Mouse (Mus musculus): ENCODE measurements around the gene Stk11ip. TPM values are rescaled to one million over a fixed set of nuclear protein-coding genes. Genes with fewer than 3 reads are reported as not detected.

Stk11ip gene
- polyA plus RNA-seq, 1 experiment from 2014 or later, result 15.6 TPM

DNA sequence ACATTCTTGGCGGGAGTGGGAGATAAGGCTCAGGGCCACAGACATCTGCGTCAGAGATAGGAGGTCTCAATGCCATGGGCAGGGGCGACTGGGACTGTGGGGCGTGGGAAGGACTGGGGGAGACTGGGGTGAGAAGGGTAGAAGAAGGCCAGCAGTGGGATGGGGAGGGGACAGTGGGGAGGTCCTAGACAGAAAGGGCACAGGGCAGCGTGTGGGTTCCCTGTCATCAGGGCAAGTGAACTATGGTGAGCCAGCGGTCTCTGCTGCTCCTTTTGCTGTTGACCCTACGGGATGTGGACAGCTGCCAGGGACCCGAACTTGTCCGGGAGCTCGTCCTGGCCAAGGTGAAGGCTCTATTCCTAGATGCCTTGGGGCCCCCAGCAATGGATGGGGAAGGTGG is 14.3 kb upstream of the Stk11ip start, which contains the start of gene Inha:
Inha (plus strand) TSS at position 72 of the 400 bp plus-strand sequence.
- peaks cover 55% of the 10 kb centered on the region for H3K27me3 ChIP-seq (replicated peaks; ENCODE audit: control insufficient read depth, insufficient read depth, low read length)
- H3K27ac ChIP-seq (ENCODE audit: low read depth, low read length), result peak within 1 kb of the TSS; percentile 92
- peak within 1 kb of the TSS; percentile 68 for H3K4me2 ChIP-seq
- peaks cover 29% of the 10 kb centered on the region for H3K4me1 ChIP-seq (replicated peaks; ENCODE audit: control insufficient read depth, insufficient read depth, low read length)
- peak within 1 kb of the TSS; percentile 80 for H3K9ac ChIP-seq (ENCODE audit: low read depth, low read length)
- ATAC-seq (replicated peaks; ENCODE audit: low FRiP score), result no peak
- no peak for DNase-seq (ENCODE audit: low spot score)
- H3K9me3 ChIP-seq (ENCODE audit: control insufficient read depth, low read length), result no peaks in the 10 kb centered on the region
- H3K36me3 ChIP-seq (ENCODE audit: control insufficient read depth, insufficient read depth, low read length), result no peaks in the 10 kb centered on the region
- WGBS, result 45% methylated on average over 10 of the region's 10 CpGs
- peak within 1 kb of the TSS; percentile 69 for H3K4me3 ChIP-seq (ENCODE audit: low read depth, low read length)

DNA sequence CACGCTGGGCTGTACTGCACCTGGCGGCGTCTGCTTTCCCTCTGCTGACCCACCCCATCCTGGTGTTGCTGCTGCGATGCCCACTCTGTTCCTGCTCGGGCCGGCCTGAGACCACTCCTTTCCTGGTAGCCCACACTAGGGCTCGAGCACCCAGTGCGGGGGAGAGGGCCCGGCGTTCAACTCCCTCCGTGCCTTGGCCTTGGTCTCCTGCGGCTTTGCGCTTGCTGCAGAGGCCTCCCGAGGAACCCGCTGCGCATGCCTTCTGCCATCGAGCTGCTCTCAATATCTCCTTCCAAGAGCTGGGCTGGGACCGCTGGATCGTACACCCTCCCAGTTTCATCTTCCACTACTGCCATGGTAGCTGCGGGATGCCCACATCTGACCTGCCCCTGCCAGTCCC is 11.7 kb upstream of the Stk11ip start:
- ATAC-seq (replicated peaks; ENCODE audit: low FRiP score), result no peak
- Histone ChIP-seq H3K27me3 (replicated peaks; ENCODE audit: control insufficient read depth, insufficient read depth, low read length) (peaks cover 46% of the 10 kb centered on the region), H3K4me1 (replicated peaks; ENCODE audit: control insufficient read depth, insufficient read depth, low read length) (peaks cover 27% of the 10 kb centered on the region), H3K4me2 (no peak overlapping the region), H3K9me3 (ENCODE audit: control insufficient read depth, low read length) (no peaks in the 10 kb centered on the region), H3K36me3 (ENCODE audit: control insufficient read depth, insufficient read depth, low read length) (no peaks in the 10 kb centered on the region), H3K9ac (ENCODE audit: low read depth, low read length) (no peak overlapping the region), H3K27ac (ENCODE audit: low read depth, low read length) (no peak overlapping the region), H3K4me3 (ENCODE audit: low read depth, low read length) (no peak overlapping the region)
- 48% methylated on average over 20 of the region's 20 CpGs for WGBS
- no peak for DNase-seq (ENCODE audit: low spot score)

DNA sequence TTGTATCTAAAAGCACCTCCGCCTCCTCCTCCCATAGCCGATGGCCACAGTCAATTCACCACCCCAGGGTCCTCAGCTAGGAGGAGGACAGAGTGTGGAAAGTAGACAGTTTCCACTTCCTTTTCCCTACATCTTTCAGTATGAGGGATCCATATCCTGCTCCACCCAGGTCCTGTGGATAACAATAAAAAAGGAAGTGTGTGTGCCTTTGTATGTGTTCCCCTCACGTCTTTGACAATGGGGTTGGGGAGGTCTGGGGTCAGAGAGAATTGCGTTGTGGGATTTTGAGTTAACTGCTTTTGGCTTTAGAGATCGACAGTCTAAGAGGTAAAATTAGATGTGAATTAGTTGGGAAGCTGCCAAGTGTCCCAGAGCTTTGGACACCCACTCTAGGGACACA is 11.2 kb upstream of the Stk11ip start:
- no peak overlapping the region for H3K27ac ChIP-seq (ENCODE audit: low read depth, low read length)
- WGBS, result 52% methylated on average over 5 of the region's 5 CpGs
- peaks cover 40% of the 10 kb centered on the region for H3K27me3 ChIP-seq (replicated peaks; ENCODE audit: control insufficient read depth, insufficient read depth, low read length)
- no peak overlapping the region for H3K4me3 ChIP-seq (ENCODE audit: low read depth, low read length)
- no peak overlapping the region for H3K9ac ChIP-seq (ENCODE audit: low read depth, low read length)
- H3K9me3 ChIP-seq (ENCODE audit: control insufficient read depth, low read length), result no peaks in the 10 kb centered on the region
- peaks cover 27% of the 10 kb centered on the region for H3K4me1 ChIP-seq (replicated peaks; ENCODE audit: control insufficient read depth, insufficient read depth, low read length)
- ATAC-seq (replicated peaks; ENCODE audit: low FRiP score), result no peak
- DNase-seq (ENCODE audit: low spot score), result no peak
- no peaks in the 10 kb centered on the region for H3K36me3 ChIP-seq (ENCODE audit: control insufficient read depth, insufficient read depth, low read length)
- H3K4me2 ChIP-seq, result no peak overlapping the region

DNA sequence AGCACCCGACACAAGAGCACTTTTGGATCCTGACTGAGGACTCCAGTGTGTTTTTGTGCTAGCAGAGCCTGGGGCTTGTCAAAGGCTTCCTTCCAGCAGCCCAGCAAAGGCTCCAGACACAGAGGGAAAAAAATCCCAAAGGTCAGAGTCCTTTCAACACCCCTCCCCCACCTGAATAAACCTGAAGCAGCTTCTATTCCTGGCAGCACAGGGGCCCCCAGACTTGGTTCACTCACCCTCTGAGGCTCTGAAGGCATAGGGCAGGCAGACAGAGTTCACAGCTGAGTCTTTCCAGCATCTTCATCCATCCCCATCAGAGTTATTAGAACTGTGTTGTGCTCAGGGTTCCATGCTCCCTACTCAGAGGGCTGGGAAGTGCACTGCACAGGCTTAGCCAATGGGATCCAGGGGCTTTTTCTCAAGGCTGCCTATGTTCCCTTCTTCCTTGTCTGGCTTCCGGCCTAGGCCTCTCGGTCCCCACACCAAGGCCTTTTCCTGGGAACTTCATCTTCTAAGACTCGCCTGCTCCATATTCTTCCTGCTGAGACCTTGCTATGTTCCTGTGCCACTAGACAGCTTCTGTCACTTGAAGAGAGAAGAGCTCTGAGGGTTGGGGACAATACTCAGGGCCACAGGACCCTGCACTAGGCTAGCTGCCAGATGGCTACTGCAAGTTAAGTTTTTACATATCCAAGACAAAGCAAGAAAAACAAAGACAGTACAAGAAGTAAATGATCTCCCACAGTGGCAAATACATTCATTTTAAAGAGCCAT is 9.7 kb upstream of the Stk11ip start:
- no peak for DNase-seq (ENCODE audit: low spot score)
- peaks cover 22% of the 10 kb centered on the region for H3K4me1 ChIP-seq (replicated peaks; ENCODE audit: control insufficient read depth, insufficient read depth, low read length)

DNA sequence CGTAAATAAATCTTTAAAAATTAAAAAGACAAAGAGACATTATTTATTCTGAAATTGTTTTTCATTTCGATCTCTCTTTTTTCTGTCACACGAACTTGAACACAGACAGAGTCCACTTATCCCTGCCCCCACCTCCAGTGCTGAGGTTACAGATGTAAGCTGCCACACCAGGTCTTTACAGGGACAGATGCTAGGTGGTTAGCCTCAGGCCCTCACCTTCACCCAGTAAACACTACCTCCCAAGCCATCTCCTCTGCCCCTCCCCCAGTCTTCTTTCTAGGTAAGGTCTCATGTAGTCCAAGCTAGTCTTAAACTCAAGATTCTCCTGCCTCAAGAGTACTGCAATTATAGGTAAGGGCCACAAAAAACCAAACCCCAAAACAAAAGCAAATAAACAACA is 8.8 kb upstream of the Stk11ip start:
- Histone ChIP-seq H3K27ac (ENCODE audit: low read depth, low read length) (no peak overlapping the region), H3K9ac (ENCODE audit: low read depth, low read length) (no peak overlapping the region)
- 77% methylated on average over 3 of the region's 3 CpGs for WGBS

More for the DNA sequence above, 9.7 kb upstream of the Stk11ip start:
- no peaks in the 10 kb centered on the region for H3K9me3 ChIP-seq (ENCODE audit: control insufficient read depth, low read length)
- ATAC-seq (replicated peaks; ENCODE audit: low FRiP score), result no peak
- H3K4me3 ChIP-seq (ENCODE audit: low read depth, low read length), result no peak overlapping the region
- no peak overlapping the region for H3K4me2 ChIP-seq
- no peaks in the 10 kb centered on the region for H3K36me3 ChIP-seq (ENCODE audit: control insufficient read depth, insufficient read depth, low read length)
- no peak overlapping the region for H3K9ac ChIP-seq (ENCODE audit: low read depth, low read length)
- H3K27ac ChIP-seq (ENCODE audit: low read depth, low read length), result peak overlapping the region; percentile 73
- WGBS, result 59% methylated on average over 4 of the region's 4 CpGs
- peaks cover 25% of the 10 kb centered on the region for H3K27me3 ChIP-seq (replicated peaks; ENCODE audit: control insufficient read depth, insufficient read depth, low read length)

DNA sequence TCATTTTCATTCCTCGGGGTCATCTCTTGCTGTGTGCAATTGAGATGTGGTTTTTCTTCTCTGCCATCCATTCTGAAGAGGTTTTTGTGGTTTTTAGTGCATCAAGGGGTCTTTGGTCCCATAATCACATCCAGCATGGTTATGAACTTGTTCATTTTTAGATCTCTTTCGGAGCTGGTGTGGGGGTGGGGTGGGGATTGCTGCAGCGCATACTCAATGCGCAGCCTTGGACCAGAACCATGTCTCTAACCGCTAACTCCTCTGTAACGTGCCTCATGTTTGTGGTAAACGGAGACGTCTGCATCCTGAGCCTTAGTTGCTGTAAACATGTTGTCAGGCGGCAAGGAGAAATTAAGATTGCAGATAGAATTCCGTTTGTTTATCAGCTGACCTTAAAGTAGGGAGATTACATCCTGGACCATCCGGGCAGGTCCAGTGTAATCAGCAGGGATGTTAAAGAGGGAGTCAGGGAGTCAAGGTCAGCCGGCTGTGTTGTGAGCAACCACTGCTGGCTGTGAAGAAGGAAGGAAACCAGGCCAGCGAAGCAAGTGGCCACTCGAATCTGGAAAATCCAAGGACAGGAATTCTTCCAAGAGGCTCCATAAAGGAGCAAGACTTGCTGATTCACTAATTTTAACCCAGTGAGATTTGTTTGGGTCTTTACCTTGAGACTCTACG is 4.5 kb upstream of the Stk11ip start:
- no peak overlapping the region for H3K4me2 ChIP-seq
- H3K9me3 ChIP-seq (ENCODE audit: control insufficient read depth, low read length), result no peaks in the 10 kb centered on the region
- no peak overlapping the region for H3K27ac ChIP-seq (ENCODE audit: low read depth, low read length)
- no peak for DNase-seq (ENCODE audit: low spot score)
- H3K36me3 ChIP-seq (ENCODE audit: control insufficient read depth, insufficient read depth, low read length), result no peaks in the 10 kb centered on the region
- H3K27me3 ChIP-seq (replicated peaks; ENCODE audit: control insufficient read depth, insufficient read depth, low read length), result no peaks in the 10 kb centered on the region
- no peak overlapping the region for H3K9ac ChIP-seq (ENCODE audit: low read depth, low read length)
- H3K4me3 ChIP-seq (ENCODE audit: low read depth, low read length), result no peak overlapping the region
- WGBS, result 56% methylated on average over 15 of the region's 15 CpGs
- no peak for ATAC-seq (replicated peaks; ENCODE audit: low FRiP score)
- peaks cover 2% of the 10 kb centered on the region for H3K4me1 ChIP-seq (replicated peaks; ENCODE audit: control insufficient read depth, insufficient read depth, low read length)

More for the DNA sequence above, 8.8 kb upstream of the Stk11ip start:
- ATAC-seq (replicated peaks; ENCODE audit: low FRiP score) (no peak), DNase-seq (ENCODE audit: low spot score) (no peak)
- Histone ChIP-seq H3K4me3 (ENCODE audit: low read depth, low read length) (no peak overlapping the region), H3K27me3 (replicated peaks; ENCODE audit: control insufficient read depth, insufficient read depth, low read length) (peaks cover 16% of the 10 kb centered on the region), H3K4me1 (replicated peaks; ENCODE audit: control insufficient read depth, insufficient read depth, low read length) (peaks cover 14% of the 10 kb centered on the region), H3K4me2 (no peak overlapping the region), H3K36me3 (ENCODE audit: control insufficient read depth, insufficient read depth, low read length) (no peaks in the 10 kb centered on the region), H3K9me3 (ENCODE audit: control insufficient read depth, low read length) (no peaks in the 10 kb centered on the region)

DNA sequence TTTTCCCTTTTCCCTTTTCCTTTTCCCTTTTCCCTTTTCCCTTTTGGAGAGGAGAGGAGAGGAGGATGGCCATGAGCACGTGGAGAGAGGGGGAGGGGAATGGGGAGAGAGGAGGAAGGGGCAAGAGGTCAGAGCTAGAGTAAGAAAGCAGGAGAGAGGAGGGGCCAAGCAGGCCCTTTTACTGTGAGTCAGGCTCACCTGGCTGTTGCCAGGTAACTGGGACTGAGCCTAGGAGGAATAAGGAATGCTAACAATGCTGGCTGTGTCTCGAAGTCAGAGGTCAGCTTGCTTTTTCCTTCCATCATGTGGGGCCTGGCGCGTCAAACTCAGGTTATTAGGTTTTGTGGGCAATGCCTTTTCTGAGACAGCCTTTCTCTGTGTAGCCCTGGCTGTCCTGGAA is 3.3 kb upstream of the Stk11ip start:
- no peak for ATAC-seq (replicated peaks; ENCODE audit: low FRiP score)
- no peaks in the 10 kb centered on the region for H3K27me3 ChIP-seq (replicated peaks; ENCODE audit: control insufficient read depth, insufficient read depth, low read length)

DNA sequence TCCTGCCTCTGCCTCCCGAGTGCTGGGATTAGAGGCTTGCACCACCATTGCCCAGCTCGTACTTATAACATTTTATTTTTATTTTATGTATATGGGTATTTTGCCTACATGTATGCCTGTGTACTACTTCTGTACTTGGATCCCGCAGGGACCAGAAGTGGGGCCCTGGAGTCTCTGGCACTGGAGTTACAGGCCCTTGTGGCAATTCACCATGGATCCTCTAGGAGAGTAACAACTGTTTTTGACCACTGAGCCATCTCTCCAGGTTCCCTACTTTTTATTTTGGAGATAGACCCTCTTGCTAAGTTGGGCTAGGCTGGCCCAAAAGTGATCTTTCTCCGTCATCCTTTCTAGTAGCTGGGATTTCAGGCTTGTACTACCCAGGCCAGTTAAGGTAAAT is 2.9 kb upstream of the Stk11ip start:
- Histone ChIP-seq H3K9me3 (ENCODE audit: control insufficient read depth, low read length) (no peaks in the 10 kb centered on the region), H3K27ac (ENCODE audit: low read depth, low read length) (no peak overlapping the region), H3K36me3 (ENCODE audit: control insufficient read depth, insufficient read depth, low read length) (no peaks in the 10 kb centered on the region), H3K4me3 (ENCODE audit: low read depth, low read length) (no peak overlapping the region), H3K9ac (ENCODE audit: low read depth, low read length) (no peak overlapping the region), H3K4me2 (no peak overlapping the region), H3K27me3 (replicated peaks; ENCODE audit: control insufficient read depth, insufficient read depth, low read length) (no peaks in the 10 kb centered on the region), H3K4me1 (replicated peaks; ENCODE audit: control insufficient read depth, insufficient read depth, low read length) (peaks cover 3% of the 10 kb centered on the region; the same call in 1 of the 2 replicates)
- WGBS, result 85% methylated on average over 4 of the region's 4 CpGs
- no peak for DNase-seq (ENCODE audit: low spot score)
- ATAC-seq (replicated peaks; ENCODE audit: low FRiP score), result no peak

More for the DNA sequence above, 3.3 kb upstream of the Stk11ip start:
- Histone ChIP-seq H3K9me3 (ENCODE audit: control insufficient read depth, low read length) (no peaks in the 10 kb centered on the region), H3K4me1 (replicated peaks; ENCODE audit: control insufficient read depth, insufficient read depth, low read length) (peaks cover 3% of the 10 kb centered on the region; the same call in 1 of the 2 replicates), H3K4me3 (ENCODE audit: low read depth, low read length) (no peak overlapping the region), H3K9ac (ENCODE audit: low read depth, low read length) (no peak overlapping the region), H3K27ac (ENCODE audit: low read depth, low read length) (no peak overlapping the region), H3K4me2 (no peak overlapping the region), H3K36me3 (ENCODE audit: control insufficient read depth, insufficient read depth, low read length) (no peaks in the 10 kb centered on the region)
- WGBS, result 55% methylated on average over 4 of the region's 4 CpGs
- no peak for DNase-seq (ENCODE audit: low spot score)
